Mouse (Mus musculus) limb, embryonic 14.5 days (tissue): ENCODE measurements at regions not wholly inside any gene's neighbourhood (a gene's known extent, or its start where the extent isn't known, plus 50 kb on each side); places are given as distances from the start of the nearest gene placed in this dataset.

Experiments
- ATAC-seq: fragments of 200-750 bp; cut with Nextera tagmentation; 2 replicates; pipeline ENCODE4 v1.8.0; 2017; ENCODE audit warnings: low read depth, moderate number of reproducible peaks, moderate TSS enrichment; ENCODE audit not compliant: low FRiP score
- DNase-seq: peaks from one replicate; pipeline ENCODE4 v3.0.0-alpha.2; 2015; ENCODE audit warnings: low spot score
- H3K27ac ChIP-seq: fragments of 300-500 bp; sonication (generic); replicated peaks from 2 replicates; pipeline ENCODE4 v1.5.1; 2014; ENCODE audit warnings: low read depth, mild to moderate bottlenecking, low read length, moderate library complexity, mixed read lengths
- H3K27me3 ChIP-seq: fragments of 300-500 bp; sonication (generic); 2 replicates; pipeline ENCODE4 v1.6.1; 2014; ENCODE audit warnings: low read length, mixed read lengths; ENCODE audit not compliant: control insufficient read depth, insufficient read depth
- H3K36me3 ChIP-seq: fragments of 300-500 bp; sonication (generic); 2 replicates; pipeline ENCODE4 v1.6.1; 2014; ENCODE audit warnings: mild to moderate bottlenecking, low read length, moderate library complexity, mixed read lengths; ENCODE audit not compliant: control insufficient read depth, insufficient read depth
- H3K4me1 ChIP-seq: fragments of 300-500 bp; sonication (generic); 2 replicates; pipeline ENCODE4 v1.6.1; 2014; ENCODE audit warnings: antibody characterized with exemption, low read length, mixed read lengths; ENCODE audit not compliant: control insufficient read depth, insufficient read depth
- H3K4me2 ChIP-seq: fragments of 300-500 bp; sonication (generic); replicated peaks from 2 replicates; pipeline ENCODE4 v1.6.1; 2014; ENCODE audit warnings: low read depth, mild to moderate bottlenecking, low read length, moderate library complexity; ENCODE audit not compliant: severe bottlenecking
- H3K4me3 ChIP-seq: fragments of 300-500 bp; sonication (generic); replicated peaks from 2 replicates; pipeline ENCODE4 v1.5.1; 2014; ENCODE audit warnings: low read length
- H3K9ac ChIP-seq: fragments of 300-500 bp; sonication (generic); 2 replicates; pipeline ENCODE4 v1.6.1; 2014; ENCODE audit warnings: mild to moderate bottlenecking, low read depth, low read length, moderate library complexity; ENCODE audit not compliant: severe bottlenecking
- H3K9me3 ChIP-seq: fragments of 300-500 bp; sonication (generic); 2 replicates; pipeline ENCODE4 v1.6.1; 2016; ENCODE audit warnings: low read length; ENCODE audit not compliant: control insufficient read depth
- POLR2A ChIP-seq: fragments of 200-500 bp; IDR thresholded peaks from 2 replicates; pipeline ENCODE4 v1.8.0; 2012; ENCODE audit warnings: inconsistent platforms, mild to moderate bottlenecking, moderate library complexity, borderline replicate concordance; ENCODE audit not compliant: insufficient read depth, insufficient read length; ENCODE audit errors: extremely low read depth
- WGBS: fragments of 180-500 bp; shearing (Covaris S2); extraction: QIAGEN DNeasy Blood & Tissue Kit; methylation state at CpG from one replicate; pipeline ENCODE4 v1.1.7; 2014; 5-methylcytosine and 5-hydroxymethylcytosine counted together

DNA sequence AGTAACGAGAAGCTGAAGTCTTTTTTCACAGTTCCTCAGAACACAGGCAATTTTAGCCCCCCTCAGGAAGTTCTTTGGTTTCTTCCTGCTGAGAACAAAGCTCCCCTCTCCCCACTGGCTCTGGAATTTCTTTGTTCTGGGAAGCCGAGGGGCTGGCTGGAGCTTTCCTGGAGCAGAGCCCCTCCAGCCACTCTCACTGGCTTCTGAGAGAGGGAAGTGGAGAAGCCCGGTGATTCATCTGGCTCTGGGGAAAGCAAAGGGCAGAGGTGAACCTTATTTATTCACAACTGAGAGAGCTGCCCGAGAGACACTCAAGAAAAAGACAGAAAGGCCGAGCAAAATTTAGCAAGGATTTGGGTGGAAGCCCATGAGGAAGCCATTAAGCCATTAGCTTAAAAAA is 63.9 kb downstream of the Ddx3x start:
- H3K9ac ChIP-seq, result peak overlapping the region; percentile 46
- no peaks in the 10 kb centered on the region for H3K27me3 ChIP-seq
- H3K4me2 ChIP-seq, result peak overlapping the region; percentile 38
- ATAC-seq (peak; percentile 66), DNase-seq (peak; percentile 72)
- no peaks in the 10 kb centered on the region for H3K9me3 ChIP-seq
- peak overlapping the region; percentile 89 for H3K27ac ChIP-seq
- H3K4me1 ChIP-seq, result peaks cover 6% of the 10 kb centered on the region
- 0 out of 2 replicates have a peak, but pooled peaks have one; percentile 25 for TF ChIP-seq POLR2A
- no peaks in the 10 kb centered on the region for H3K36me3 ChIP-seq
- no peak overlapping the region for H3K4me3 ChIP-seq
- WGBS, result 6% methylated on average over 5 of the region's 5 CpGs

DNA sequence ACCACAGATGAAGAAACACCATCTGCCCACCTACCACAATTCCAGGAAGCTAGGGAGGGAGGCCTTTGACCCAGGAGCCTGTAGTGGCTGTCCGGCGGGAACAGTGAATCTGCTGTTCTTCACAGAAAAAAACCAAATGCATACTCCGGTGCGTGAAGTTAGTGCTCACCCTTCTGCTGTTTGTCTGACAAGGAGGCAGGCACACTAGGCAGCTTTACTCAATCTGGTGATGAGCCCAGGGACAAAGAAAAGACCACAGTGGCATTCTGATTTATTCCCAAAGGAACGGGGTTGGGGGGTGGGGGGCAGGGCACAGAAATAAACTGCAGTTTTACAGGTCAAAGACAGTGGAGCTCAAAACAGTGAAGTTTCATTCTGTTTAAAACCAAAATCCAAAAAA is 64.4 kb downstream of the Ddx3x start:
- Histone ChIP-seq H3K9me3 (no peaks in the 10 kb centered on the region), H3K27ac (peak overlapping the region; percentile 89), H3K4me2 (peak overlapping the region; percentile 38), H3K27me3 (no peaks in the 10 kb centered on the region), H3K9ac (no peak overlapping the region; the same call in 1 of the 2 replicates), H3K4me1 (peaks cover 6% of the 10 kb centered on the region), H3K36me3 (no peaks in the 10 kb centered on the region), H3K4me3 (0 out of 2 replicates have a peak overlapping the region, but pooled peaks have one; percentile 1)
- WGBS, result 10% methylated on average over 5 of the region's 5 CpGs
- ATAC-seq (no peak), DNase-seq (no peak)
- TF ChIP-seq POLR2A, result no peak

DNA sequence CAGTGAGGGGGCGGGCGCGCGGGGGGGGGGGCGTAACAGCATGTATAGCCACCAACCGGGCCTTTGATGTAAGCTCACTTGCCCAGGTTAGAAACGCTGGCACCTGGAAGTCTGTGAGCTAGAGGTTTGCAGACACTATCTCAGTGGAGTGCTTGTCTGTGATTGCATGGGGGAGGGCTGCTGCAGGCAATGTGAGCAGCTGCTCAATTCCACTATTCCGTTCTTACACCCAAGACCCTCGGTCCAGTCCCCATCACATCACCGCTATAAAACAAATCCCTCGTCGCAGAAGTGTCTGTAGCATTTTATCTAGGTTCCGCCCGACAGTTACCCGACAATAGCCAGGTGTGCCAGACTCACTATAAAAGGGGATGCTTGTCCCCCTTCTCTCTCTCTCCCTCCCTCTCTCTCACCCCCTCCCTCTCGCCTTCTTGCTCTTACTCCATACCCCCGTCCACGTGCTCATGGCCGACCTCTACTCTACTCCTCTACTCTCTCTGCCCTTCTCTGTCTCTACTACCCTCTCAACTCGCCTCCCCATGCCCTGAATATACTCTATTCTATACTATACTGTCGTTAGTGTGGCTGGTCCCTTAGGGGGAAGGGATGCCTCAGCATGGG is 65.4 kb downstream of the Ddx3x start:
- no peaks in the 10 kb centered on the region for H3K27me3 ChIP-seq
- TF ChIP-seq POLR2A, result no peak
- DNase-seq (peak; percentile 8), ATAC-seq (peak; percentile 43; the same call in 1 of the 2 replicates)
- WGBS, result 7% methylated on average over 18 of the region's 21 CpGs
- no peaks in the 10 kb centered on the region for H3K9me3 ChIP-seq
- peak overlapping the region; percentile 51 for H3K4me2 ChIP-seq
- H3K27ac ChIP-seq, result peak overlapping the region; percentile 89
- H3K4me3 ChIP-seq, result peak overlapping the region; percentile 39
- peaks cover 6% of the 10 kb centered on the region for H3K4me1 ChIP-seq
- no peaks in the 10 kb centered on the region for H3K36me3 ChIP-seq
- H3K9ac ChIP-seq, result peak overlapping the region; percentile 49

DNA sequence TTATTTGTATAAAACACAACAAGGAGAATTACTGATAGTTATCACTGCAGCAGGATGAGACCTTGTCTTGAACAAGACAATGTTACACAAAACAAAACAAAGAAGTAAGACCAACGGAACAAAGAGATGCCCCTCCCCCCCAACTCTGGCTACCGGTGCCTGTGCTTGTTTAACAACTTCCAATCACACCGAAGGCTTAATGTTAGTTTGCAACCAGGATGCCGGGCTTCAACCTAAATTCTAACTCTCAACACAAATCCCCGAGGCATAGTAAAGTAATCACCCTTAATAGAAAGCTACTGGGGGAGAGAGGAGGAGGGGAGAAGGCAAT is 65.9 kb downstream of the Ddx3x start:
- Histone ChIP-seq H3K27me3 (no peaks in the 10 kb centered on the region), H3K9me3 (no peaks in the 10 kb centered on the region), H3K4me1 (peaks cover 6% of the 10 kb centered on the region), H3K4me3 (peak overlapping the region; percentile 39), H3K4me2 (peak overlapping the region; percentile 51), H3K27ac (peak overlapping the region; percentile 89), H3K36me3 (no peaks in the 10 kb centered on the region), H3K9ac (peak overlapping the region; percentile 49)
- WGBS, result 6% methylated on average over 5 of the region's 5 CpGs
- no peak for TF ChIP-seq POLR2A
- ATAC-seq (no peak), DNase-seq (no peak)

DNA sequence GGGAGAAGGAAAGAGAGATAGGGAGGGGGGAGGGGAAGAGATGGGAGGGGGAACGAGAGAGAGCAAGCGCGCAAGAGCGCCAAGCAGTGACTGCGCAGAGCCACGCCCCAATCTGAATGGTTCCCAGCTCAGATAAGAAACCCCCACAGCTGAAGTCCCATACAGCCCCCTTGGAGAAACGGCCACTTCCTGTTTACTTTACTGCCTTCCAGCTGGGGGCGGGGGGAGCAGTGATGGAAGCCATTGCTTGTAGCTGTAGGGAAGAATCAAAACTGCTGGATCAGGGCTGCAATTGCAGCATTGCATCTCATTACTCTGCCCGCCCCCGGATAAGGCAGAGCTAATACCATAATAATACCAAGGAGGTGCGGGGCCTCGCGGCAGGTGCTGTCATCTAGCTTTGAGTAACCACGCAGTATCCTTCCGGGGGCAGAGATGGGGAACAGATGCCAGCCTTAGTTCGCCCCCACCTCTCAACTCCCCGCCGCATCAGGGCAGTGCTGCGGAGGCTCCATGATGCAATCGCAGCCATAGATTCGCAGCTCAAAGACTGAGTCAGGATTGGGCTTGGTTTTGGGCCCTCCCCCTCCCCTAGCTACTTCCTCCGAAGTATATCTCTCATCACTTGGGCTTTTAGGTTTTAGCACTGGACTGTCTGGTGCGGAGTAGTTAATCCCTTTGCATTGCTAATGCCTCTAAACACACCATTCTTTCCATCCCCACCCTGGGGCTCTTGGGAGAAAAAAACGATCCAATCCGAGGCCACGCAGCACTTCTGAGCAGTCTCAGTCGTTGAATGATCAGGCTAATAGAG is 66.5 kb downstream of the Ddx3x start:
- H3K27ac ChIP-seq, result peak overlapping the region; percentile 89
- WGBS, result 7% methylated on average over 23 of the region's 27 CpGs
- H3K27me3 ChIP-seq, result no peaks in the 10 kb centered on the region
- H3K4me2 ChIP-seq, result peak overlapping the region; percentile 51
- H3K4me3 ChIP-seq, result peak overlapping the region; percentile 39
- TF ChIP-seq POLR2A, result no peak
- H3K9me3 ChIP-seq, result no peaks in the 10 kb centered on the region
- H3K36me3 ChIP-seq, result no peaks in the 10 kb centered on the region
- ATAC-seq (peak; percentile 90), DNase-seq (peak; percentile 89)
- peak overlapping the region; percentile 49 for H3K9ac ChIP-seq
- peaks cover 6% of the 10 kb centered on the region for H3K4me1 ChIP-seq
